In genomic region chr9:48662361-48663051, GRCm38 (mm10) we compare ENCODE assay signal across 14 mouse cellular contexts. TPM values are rescaled to one million over a fixed set of nuclear protein-coding genes. Genes with fewer than 3 reads are reported as not detected.
DNase-seq lines count a peak whose midpoint lies in the region; ATAC-seq lines count a peak whose summit lies in the region.
"Had no signal": no experiment of that assay in that cellular context is flagged by ENCODE, and none has a peak within 500 bp of the region (broad histone marks: within the 10 kb centered on the region; RNA-seq: fewer than 3 reads in every experiment).

No protein-coding gene starts in this region.

- no peaks in the 10 kb centered on the region; the same call in 1 of the 2 replicates for H3K9me3 ChIP-seq in heart, embryonic 11.5 days (replicated peaks; ENCODE audit: control insufficient read depth, low read length)
- H3K9me3 ChIP-seq in embryonic facial prominence, embryonic 10.5 days: peaks cover 9% of the 10 kb centered on the region
- no peaks in the 10 kb centered on the region for H3K9me3 ChIP-seq in hindbrain, embryonic 15.5 days
- H3K9me3 ChIP-seq in midbrain, embryonic 14.5 days (ENCODE audit: control insufficient read depth, low read length): no peaks in the 10 kb centered on the region
- H3K9me3 ChIP-seq in liver, embryonic 12.5 days (replicated peaks): 0 out of 2 replicates have a peak, but pooled peaks cover 4% of the 10 kb centered on the region
- H3K9me3 ChIP-seq: limb, embryonic 15.5 days had no signal

- H3K27ac ChIP-seq in heart, embryonic 11.5 days (ENCODE audit: low read depth, low read length): no peak overlapping the region
- peak overlapping the region; percentile 53 for H3K27ac ChIP-seq in embryonic facial prominence, embryonic 10.5 days (replicated peaks)
- peak overlapping the region; percentile 8; the same call in 1 of the 2 replicates for H3K27ac ChIP-seq in hindbrain, embryonic 15.5 days (replicated peaks)
- H3K27ac ChIP-seq in midbrain, embryonic 14.5 days (replicated peaks; ENCODE audit: low read depth, low read length): peak overlapping the region; percentile 57
- H3K27ac ChIP-seq in liver, embryonic 12.5 days: no peak overlapping the region
- H3K27ac ChIP-seq: limb, embryonic 15.5 days had no signal

- H3K27me3 ChIP-seq in heart, embryonic 11.5 days (ENCODE audit: control insufficient read depth, insufficient read depth, low read length): peaks cover 9% of the 10 kb centered on the region
- H3K27me3 ChIP-seq in embryonic facial prominence, embryonic 10.5 days (replicated peaks; ENCODE audit: low read depth, poor library complexity, severe bottlenecking): peaks cover 4% of the 10 kb centered on the region; the same call in 1 of the 2 replicates
- H3K27me3 ChIP-seq in hindbrain, embryonic 15.5 days: peaks cover 5% of the 10 kb centered on the region; the same call in 1 of the 2 replicates
- no peaks in the 10 kb centered on the region for H3K27me3 ChIP-seq in midbrain, embryonic 14.5 days (ENCODE audit: control insufficient read depth, insufficient read depth, low read length)
- H3K27me3 ChIP-seq in liver, embryonic 12.5 days (replicated peaks): peaks cover 21% of the 10 kb centered on the region; the same call in 1 of the 2 replicates

- no peak overlapping the region for H3K4me3 ChIP-seq in heart, embryonic 11.5 days (ENCODE audit: low read depth, low read length)
- H3K4me3 ChIP-seq in embryonic facial prominence, embryonic 10.5 days: no peak overlapping the region
- H3K4me3 ChIP-seq in hindbrain, embryonic 15.5 days: no peak overlapping the region
- no peak overlapping the region for H3K4me3 ChIP-seq in midbrain, embryonic 14.5 days (replicated peaks; ENCODE audit: low read depth, low read length)
- H3K4me3 ChIP-seq in liver, embryonic 12.5 days: no peak overlapping the region
- H3K4me3 ChIP-seq: limb, embryonic 15.5 days had no signal

- H3K4me1 ChIP-seq in heart, embryonic 11.5 days (ENCODE audit: control insufficient read depth, insufficient read depth, low read length): no peaks in the 10 kb centered on the region
- H3K4me1 ChIP-seq in embryonic facial prominence, embryonic 10.5 days: peaks cover 23% of the 10 kb centered on the region
- peaks cover 29% of the 10 kb centered on the region for H3K4me1 ChIP-seq in hindbrain, embryonic 15.5 days (replicated peaks)
- H3K4me1 ChIP-seq in midbrain, embryonic 14.5 days (ENCODE audit: control insufficient read depth, insufficient read depth, low read length): peaks cover 26% of the 10 kb centered on the region
- peaks cover 10% of the 10 kb centered on the region for H3K4me1 ChIP-seq in liver, embryonic 12.5 days

- ATAC-seq in heart, embryonic 11.5 days (replicated peaks; ENCODE audit: insufficient number of reproducible peaks, low FRiP score, low TSS enrichment): no peak
- ATAC-seq in hindbrain, embryonic 15.5 days (ENCODE audit: low FRiP score, low read depth): peak; percentile 33; the same call in 1 of the 2 replicates
- peak; percentile 62; the same call in 1 of the 2 replicates for ATAC-seq in midbrain, embryonic 14.5 days (ENCODE audit: low FRiP score, low TSS enrichment)
- no peak for ATAC-seq in liver, embryonic 12.5 days

- no peaks in the 10 kb centered on the region for H3K36me3 ChIP-seq in heart, embryonic 11.5 days (ENCODE audit: control insufficient read depth, insufficient read depth, low read length)
- peaks cover 28% of the 10 kb centered on the region for H3K36me3 ChIP-seq in embryonic facial prominence, embryonic 10.5 days (replicated peaks)
- no peaks in the 10 kb centered on the region for H3K36me3 ChIP-seq in hindbrain, embryonic 15.5 days
- H3K36me3 ChIP-seq in midbrain, embryonic 14.5 days (ENCODE audit: control insufficient read depth, insufficient read depth, low read length): no peaks in the 10 kb centered on the region
- H3K36me3 ChIP-seq in liver, embryonic 12.5 days: 0 out of 2 replicates have a peak, but pooled peaks cover 8% of the 10 kb centered on the region
- H3K36me3 ChIP-seq: limb, embryonic 15.5 days had no signal

- 42% methylated on average over 15 of the region's 15 CpGs for WGBS in heart, embryonic 11.5 days (ENCODE audit: insufficient replicate concordance)
- WGBS in embryonic facial prominence, embryonic 10.5 days: 34% methylated on average over 15 of the region's 15 CpGs
- WGBS in hindbrain, embryonic 15.5 days: 9% methylated on average over 15 of the region's 15 CpGs
- WGBS in midbrain, embryonic 14.5 days: 12% methylated on average over 15 of the region's 15 CpGs
- WGBS in liver, embryonic 12.5 days (ENCODE audit: insufficient replicate concordance): 58% methylated on average over 15 of the region's 15 CpGs

- DNase-seq in heart, adult 11 months: peak; percentile 83
- no peak for DNase-seq in embryonic facial prominence, embryonic 10.5 days (ENCODE audit: low spot score)
- DNase-seq in midbrain, embryonic 14.5 days: peak; percentile 76
- no peak for DNase-seq in left cerebral cortex, adult 11 months (ENCODE audit: low spot score)
- DNase-seq in adrenal gland, postnatal 36 days: no peak
- DNase-seq: adrenal gland, adult 2 months; cerebellum, adult 2 months; gastrocnemius, postnatal 14 days; kidney, postnatal 36 days; thymus, postnatal 4 days had no signal

- H3K4me2 ChIP-seq in heart, embryonic 11.5 days: no peak overlapping the region
- peak overlapping the region; percentile 35 for H3K4me2 ChIP-seq in hindbrain, embryonic 15.5 days
- H3K4me2 ChIP-seq in midbrain, embryonic 14.5 days (ENCODE audit: low read length): peak overlapping the region; percentile 44
- no peak overlapping the region for H3K4me2 ChIP-seq in liver, embryonic 12.5 days
- H3K4me2 ChIP-seq: limb, embryonic 15.5 days had no signal

- H3K9ac ChIP-seq in heart, embryonic 11.5 days (ENCODE audit: low read depth, low read length): no peak overlapping the region
- H3K9ac ChIP-seq in hindbrain, embryonic 15.5 days: no peak overlapping the region
- H3K9ac ChIP-seq in midbrain, embryonic 14.5 days (replicated peaks; ENCODE audit: low read length): peak overlapping the region; percentile 13; the same call in 1 of the 2 replicates
- H3K9ac ChIP-seq in liver, embryonic 12.5 days: no peak overlapping the region
- H3K9ac ChIP-seq: limb, embryonic 15.5 days had no signal

RNA-seq across cellular contexts. Expression of gene Nnmt, which starts 57.6 kb away (rescaled TPM):
- polyA plus RNA-seq in heart, embryonic 11.5 days (2014; fragmentation: Nextera tagmentation; extraction: Ambion mirVana): 3.4 and 4.2 TPM in 2 replicates
- polyA plus RNA-seq in embryonic facial prominence, embryonic 10.5 days (2016; fragmentation: Nextera tagmentation; extraction: Ambion mirVana): 0.59 and 0.61 TPM in 2 replicates
- 1.5 and 1.6 TPM in 2 replicates for polyA plus RNA-seq in hindbrain, embryonic 15.5 days (2015; fragmentation: Nextera tagmentation; extraction: Ambion mirVana)
- 0.99 and 1.0 TPM in 2 replicates for polyA plus RNA-seq in midbrain, embryonic 14.5 days (2014; fragmentation: Nextera tagmentation; extraction: Ambion mirVana)
- polyA plus RNA-seq in liver, embryonic 12.5 days (2016; fragmentation: Nextera tagmentation; extraction: Ambion mirVana): 0.43 and 0.59 TPM in 2 replicates
- total RNA-seq in adrenal gland, postnatal 36 days (2021): 10 to 100 TPM; 23.2 to 28.0 TPM

Comparison
In these comparisons a context has a peak if more than half of its experiments do, and no peak if none do; other contexts are left out.
1. DNase-seq: peak in heart, adult 11 months (single experiment) and midbrain, embryonic 14.5 days (single experiment); none in embryonic facial prominence, embryonic 10.5 days (single experiment), left cerebral cortex, adult 11 months (single experiment) and adrenal gland, postnatal 36 days (0 of 2).
2. ATAC-seq: peak in hindbrain, embryonic 15.5 days (single experiment) and midbrain, embryonic 14.5 days (single experiment); none in heart, embryonic 11.5 days (single experiment) and liver, embryonic 12.5 days (single experiment).
3. H3K27ac ChIP-seq: peak in embryonic facial prominence, embryonic 10.5 days (single experiment), hindbrain, embryonic 15.5 days (single experiment) and midbrain, embryonic 14.5 days (single experiment); none in heart, embryonic 11.5 days (single experiment) and liver, embryonic 12.5 days (single experiment).
4. H3K4me2 ChIP-seq: peak in hindbrain, embryonic 15.5 days (single experiment) and midbrain, embryonic 14.5 days (single experiment); none in heart, embryonic 11.5 days (single experiment) and liver, embryonic 12.5 days (single experiment).